Mouse (Mus musculus): ENCODE measurements around the gene Tpst2. TPM values are rescaled to one million over a fixed set of nuclear protein-coding genes. Genes with fewer than 3 reads are reported as not detected.

The Tpst2 gene
- polyA plus RNA-seq, 1 experiment from 2014 or later = 36.2 TPM

GRCm38 (mm10) chr5:112300112-112300511 is 23.6 kb downstream of the Tpst2 start:
- Histone ChIP-seq H3K4me2 (ENCODE audit: low read depth, low read length) (no peak overlapping the region), H3K4me1 (ENCODE audit: insufficient read depth) (peaks cover 69% of the 10 kb centered on the region), H3K9ac (replicated peaks) (no peak overlapping the region), H3K27me3 (ENCODE audit: insufficient read depth, low read length) (no peaks in the 10 kb centered on the region), H3K36me3 (replicated peaks; ENCODE audit: insufficient read depth, low read length) (no peaks in the 10 kb centered on the region; the same call in none of the 2 replicates), H3K4me3 (ENCODE audit: low read depth, low read length) (no peak overlapping the region), H3K9me3 (ENCODE audit: low read length) (no peaks in the 10 kb centered on the region), H3K27ac (ENCODE audit: low read depth) (peak overlapping the region; percentile 11; the same call in 1 of the 2 replicates)
- ATAC-seq (no peak), DNase-seq (peak; percentile 13)
- no peak for TF ChIP-seq CTCF (IDR thresholded peaks at IDR 0.05; ENCODE audit: low read depth)
- TF ChIP-seq EP300 (IDR thresholded peaks at IDR 0.05; ENCODE audit: low read depth) = no peak
- WGBS (ENCODE audit: insufficient replicate concordance) = 74% methylated on average over 2 of the region's 2 CpGs

- Histone ChIP-seq H3K27me3 (ENCODE audit: insufficient read depth, low read length) (no peaks in the 10 kb centered on the region), H3K4me3 (ENCODE audit: low read depth, low read length) (no peak overlapping the region), H3K9ac (replicated peaks) (no peak overlapping the region), H3K9me3 (ENCODE audit: low read length) (no peaks in the 10 kb centered on the region), H3K4me2 (ENCODE audit: low read depth, low read length) (no peak overlapping the region), H3K36me3 (replicated peaks; ENCODE audit: insufficient read depth, low read length) (peaks cover 5% of the 10 kb centered on the region), H3K4me1 (ENCODE audit: insufficient read depth) (peaks cover 62% of the 10 kb centered on the region), H3K27ac (ENCODE audit: low read depth) (no peak overlapping the region)
- TF ChIP-seq EP300 (IDR thresholded peaks at IDR 0.05; ENCODE audit: low read depth) = no peak
- no peak for TF ChIP-seq CTCF (IDR thresholded peaks at IDR 0.05; ENCODE audit: low read depth)
- ATAC-seq (no peak), DNase-seq (no peak)
- 81% methylated on average over 6 of the region's 6 CpGs for WGBS (ENCODE audit: insufficient replicate concordance)
These were observed 24.3 kb downstream of the Tpst2 start for GRCm38 (mm10) chr5:112300721-112301308.

- TF ChIP-seq CTCF (IDR thresholded peaks at IDR 0.05; ENCODE audit: low read depth) (peak; percentile 32), EP300 (IDR thresholded peaks at IDR 0.05; ENCODE audit: low read depth) (no peak)
- Histone ChIP-seq H3K27me3 (ENCODE audit: insufficient read depth, low read length) (no peaks in the 10 kb centered on the region), H3K4me3 (ENCODE audit: low read depth, low read length) (no peak overlapping the region), H3K9me3 (ENCODE audit: low read length) (no peaks in the 10 kb centered on the region), H3K36me3 (replicated peaks; ENCODE audit: insufficient read depth, low read length) (peaks cover 10% of the 10 kb centered on the region), H3K9ac (replicated peaks) (no peak overlapping the region), H3K4me2 (ENCODE audit: low read depth, low read length) (no peak overlapping the region), H3K27ac (ENCODE audit: low read depth) (peak overlapping the region; percentile 82), H3K4me1 (ENCODE audit: insufficient read depth) (peaks cover 53% of the 10 kb centered on the region)
- WGBS (ENCODE audit: insufficient replicate concordance) = 61% methylated on average over 4 of the region's 4 CpGs
- DNase-seq = peak; percentile 14
- no peak for ATAC-seq
These were observed 25.2 kb downstream of the Tpst2 start for GRCm38 (mm10) chr5:112301694-112302093.

GRCm38 (mm10) chr5:112302310-112302709 is 25.8 kb downstream of the Tpst2 start:
- H3K4me1 ChIP-seq (ENCODE audit: insufficient read depth) = peaks cover 47% of the 10 kb centered on the region
- H3K36me3 ChIP-seq (replicated peaks; ENCODE audit: insufficient read depth, low read length) = peaks cover 15% of the 10 kb centered on the region
- no peak overlapping the region for H3K4me2 ChIP-seq (ENCODE audit: low read depth, low read length)
- whole genome bisulfite sequencing (ENCODE audit: insufficient replicate concordance) = 62% methylated on average over 5 of the region's 5 CpGs
- ATAC-seq = peak; percentile 90
- H3K4me3 ChIP-seq (ENCODE audit: low read depth, low read length) = no peak overlapping the region
- TF ChIP-seq EP300 (IDR thresholded peaks at IDR 0.05; ENCODE audit: low read depth) (no peak), CTCF (IDR thresholded peaks at IDR 0.05; ENCODE audit: low read depth) (no peak)
- H3K27ac ChIP-seq (ENCODE audit: low read depth) = peak overlapping the region; percentile 82
- H3K9ac ChIP-seq (replicated peaks) = no peak overlapping the region
- H3K9me3 ChIP-seq (ENCODE audit: low read length) = no peaks in the 10 kb centered on the region
- peak; percentile 61 for DNase-seq
- no peaks in the 10 kb centered on the region for H3K27me3 ChIP-seq (ENCODE audit: insufficient read depth, low read length)

GRCm38 (mm10) chr5:112305842-112306241 is 29.4 kb downstream of the Tpst2 start:
- TF ChIP-seq EP300 (IDR thresholded peaks at IDR 0.05; ENCODE audit: low read depth) (no peak), CTCF (IDR thresholded peaks at IDR 0.05; ENCODE audit: low read depth) (no peak)
- DNase-seq = no peak
- peaks cover 13% of the 10 kb centered on the region for H3K4me1 ChIP-seq (ENCODE audit: insufficient read depth)
- H3K9ac ChIP-seq (replicated peaks) = no peak overlapping the region
- H3K4me3 ChIP-seq (ENCODE audit: low read depth, low read length) = no peak overlapping the region
- H3K27me3 ChIP-seq (ENCODE audit: insufficient read depth, low read length) = no peaks in the 10 kb centered on the region
- H3K36me3 ChIP-seq (replicated peaks; ENCODE audit: insufficient read depth, low read length) = peaks cover 49% of the 10 kb centered on the region
- WGBS (ENCODE audit: insufficient replicate concordance) = 84% methylated on average over 5 of the region's 5 CpGs
- H3K4me2 ChIP-seq (ENCODE audit: low read depth, low read length) = no peak overlapping the region
- no peak for ATAC-seq
- no peak overlapping the region for H3K27ac ChIP-seq (ENCODE audit: low read depth)
- H3K9me3 ChIP-seq (ENCODE audit: low read length) = no peaks in the 10 kb centered on the region

GRCm38 (mm10) chr5:112313222-112313885 is 36.9 kb downstream of the Tpst2 start:
- no peaks in the 10 kb centered on the region; the same call in 1 of the 2 replicates for H3K4me1 ChIP-seq (ENCODE audit: insufficient read depth)
- peaks cover 74% of the 10 kb centered on the region for H3K36me3 ChIP-seq (replicated peaks; ENCODE audit: insufficient read depth, low read length)
- WGBS (ENCODE audit: insufficient replicate concordance) = 79% methylated on average over 11 of the region's 11 CpGs
- H3K9me3 ChIP-seq (ENCODE audit: low read length) = no peaks in the 10 kb centered on the region
- H3K27me3 ChIP-seq (ENCODE audit: insufficient read depth, low read length) = no peaks in the 10 kb centered on the region
- H3K9ac ChIP-seq (replicated peaks) = no peak overlapping the region
- no peak for ATAC-seq
- H3K4me3 ChIP-seq (ENCODE audit: low read depth, low read length) = no peak overlapping the region
- no peak for TF ChIP-seq CTCF (IDR thresholded peaks at IDR 0.05; ENCODE audit: low read depth)
- TF ChIP-seq EP300 (IDR thresholded peaks at IDR 0.05; ENCODE audit: low read depth) = no peak
- DNase-seq = no peak
- H3K27ac ChIP-seq (ENCODE audit: low read depth) = no peak overlapping the region
- no peak overlapping the region for H3K4me2 ChIP-seq (ENCODE audit: low read depth, low read length)

All from liver, postnatal 0 days (tissue).